Mouse (Mus musculus) ES-Bruce4 (cell line): Measurements from ENCODE around the gene Tceal9. TPM values are rescaled to one million over a fixed set of nuclear protein-coding genes. Genes with fewer than 3 reads are reported as not detected.
A peak's percentile ranks its signal among the peaks of the same experiment; 100 is the strongest.

Experiments used
- H3K27ac ChIP-seq: 2 replicates; pipeline ENCODE4 v1.5.1; 2012; ENCODE audit warnings: low read length, inconsistent platforms; ENCODE audit not compliant: insufficient read depth
- H3K27me3 ChIP-seq: 2 replicates; pipeline ENCODE4 v1.6.1; 2012; ENCODE audit warnings: mild to moderate bottlenecking, low read length, inconsistent platforms; ENCODE audit not compliant: control insufficient read depth, poor library complexity, insufficient read depth, severe bottlenecking
- H3K36me3 ChIP-seq: 2 replicates; pipeline ENCODE4 v1.6.1; 2012; ENCODE audit warnings: inconsistent platforms, mild to moderate bottlenecking, low read length, moderate library complexity; ENCODE audit not compliant: control insufficient read depth, poor library complexity, insufficient read depth, severe bottlenecking
- H3K4me1 ChIP-seq: one replicate; pipeline ENCODE4 v1.8.1; 2011; ENCODE audit warnings: low read length; ENCODE audit not compliant: control insufficient read depth, insufficient read depth
- H3K4me3 ChIP-seq: 2 replicates; pipeline ENCODE4 v1.5.1; 2011; ENCODE audit warnings: low read depth, mild to moderate bottlenecking, low read length
- H3K9ac ChIP-seq: 2 replicates; pipeline ENCODE4 v1.6.1; 2012; ENCODE audit warnings: low read depth, mild to moderate bottlenecking, inconsistent platforms; ENCODE audit not compliant: poor library complexity, severe bottlenecking
- H3K9me3 ChIP-seq: replicated peaks from 2 replicates; pipeline ENCODE4 v1.6.1; 2012; ENCODE audit warnings: mild to moderate bottlenecking, low read length, inconsistent platforms; ENCODE audit not compliant: control insufficient read depth, poor library complexity, insufficient read depth, severe bottlenecking
- CTCF ChIP-seq: IDR thresholded peaks from one replicate; pipeline ENCODE4 v1.8.1; 2011; ENCODE audit warnings: low read depth, low read length
- EP300 ChIP-seq: IDR thresholded peaks from 2 replicates; pipeline ENCODE4 v1.6.1; 2011; ENCODE audit warnings: low read depth, low read length; ENCODE audit not compliant: insufficient read depth
- POLR2A ChIP-seq: IDR thresholded peaks from one replicate; pipeline ENCODE4 v1.8.1; 2011; ENCODE audit warnings: low read length; ENCODE audit not compliant: insufficient read depth
- polyA plus RNA-seq: library from polyadenylated mRNA; stranded (reverse); fragments of >200 nt; gene quantifications from 2 replicates; pipeline ENCODE4 v1.2.4, GENCODE M21; 2011; ENCODE audit warnings: low read depth; ENCODE audit not compliant: missing spikeins, insufficient read depth, insufficient read length

Gene Tceal9
- polyA plus RNA-seq = 500 and 527 TPM in 2 replicates

- Histone ChIP-seq H3K4me1 (no peaks in the 10 kb centered on the region), H3K4me3 (peak within 1 kb of the TSS; percentile 79), H3K27me3 (no peaks in the 10 kb centered on the region), H3K27ac (peak within 1 kb of the TSS; percentile 69), H3K9ac (peak within 1 kb of the TSS; percentile 90), H3K36me3 (peaks cover 15% of the 10 kb centered on the region), H3K9me3 (no peaks in the 10 kb centered on the region)
- TF ChIP-seq EP300 (no peak), POLR2A (peak; percentile 80)
Observed at GRCm38 (mm10) chrX:136244574-136245229, at the start of gene Tceal9. TSS of gene Tceal9 (plus strand) at chrX:136245079.

- Histone ChIP-seq H3K4me1 (no peaks in the 10 kb centered on the region), H3K27ac (no peak overlapping the region), H3K9ac (no peak overlapping the region), H3K4me3 (no peak overlapping the region), H3K9me3 (no peaks in the 10 kb centered on the region), H3K27me3 (no peaks in the 10 kb centered on the region), H3K36me3 (no peaks in the 10 kb centered on the region)
- TF ChIP-seq EP300 (no peak), POLR2A (no peak), CTCF (no peak)
Observed at GRCm38 (mm10) chrX:136195193-136195944, 49.5 kb upstream of the Tceal9 start.

- TF ChIP-seq EP300 (no peak), CTCF (peak; percentile 26)
- Histone ChIP-seq H3K27me3 (no peaks in the 10 kb centered on the region), H3K27ac (no peak overlapping the region), H3K4me3 (no peak overlapping the region), H3K9ac (no peak overlapping the region), H3K36me3 (no peaks in the 10 kb centered on the region), H3K9me3 (no peaks in the 10 kb centered on the region), H3K4me1 (no peaks in the 10 kb centered on the region)
Observed at GRCm38 (mm10) chrX:136196873-136197272, 48.0 kb upstream of the Tceal9 start.

GRCm38 (mm10) chrX:136203257-136203656 is 41.6 kb upstream of the Tceal9 start:
- H3K27ac ChIP-seq = no peak overlapping the region
- H3K9me3 ChIP-seq = no peaks in the 10 kb centered on the region
- H3K36me3 ChIP-seq = no peaks in the 10 kb centered on the region
- H3K9ac ChIP-seq = 0 out of 2 replicates have a peak overlapping the region, but pooled peaks have one; percentile 35
- TF ChIP-seq CTCF (no peak), POLR2A (no peak), EP300 (no peak)
- peak overlapping the region; percentile 36 for H3K4me3 ChIP-seq
- peaks cover 1% of the 10 kb centered on the region for H3K4me1 ChIP-seq
- H3K27me3 ChIP-seq = no peaks in the 10 kb centered on the region

- no peaks in the 10 kb centered on the region for H3K36me3 ChIP-seq
- H3K27ac ChIP-seq = no peak within 1 kb of the TSS
- no peaks in the 10 kb centered on the region for H3K9me3 ChIP-seq
- H3K4me3 ChIP-seq = peak within 1 kb of the TSS; percentile 36
- TF ChIP-seq CTCF (no peak), EP300 (no peak), POLR2A (no peak)
- peaks cover 1% of the 10 kb centered on the region for H3K4me1 ChIP-seq
- H3K9ac ChIP-seq = 0 out of 2 replicates have a peak within 1 kb of the TSS, but pooled peaks have one; percentile 35
- H3K27me3 ChIP-seq = no peaks in the 10 kb centered on the region
Observed at GRCm38 (mm10) chrX:136203664-136204066, 41.2 kb upstream of the Tceal9 start, which contains the start of gene Tceal5. TSS of gene Tceal5 (minus strand) at chrX:136203876.

- H3K9ac ChIP-seq = no peak overlapping the region
- H3K27me3 ChIP-seq = no peaks in the 10 kb centered on the region
- TF ChIP-seq EP300 = no peak
- no peak for TF ChIP-seq CTCF
- TF ChIP-seq POLR2A = no peak
- no peaks in the 10 kb centered on the region for H3K9me3 ChIP-seq
- peaks cover 1% of the 10 kb centered on the region for H3K4me1 ChIP-seq
- H3K4me3 ChIP-seq = no peak overlapping the region
- no peaks in the 10 kb centered on the region for H3K36me3 ChIP-seq
- H3K27ac ChIP-seq = no peak overlapping the region
Observed at GRCm38 (mm10) chrX:136204406-136204805, 40.5 kb upstream of the Tceal9 start.
